Mouse (Mus musculus): ENCODE measurements around the gene Sox1.

Sox1 gene

DNA sequence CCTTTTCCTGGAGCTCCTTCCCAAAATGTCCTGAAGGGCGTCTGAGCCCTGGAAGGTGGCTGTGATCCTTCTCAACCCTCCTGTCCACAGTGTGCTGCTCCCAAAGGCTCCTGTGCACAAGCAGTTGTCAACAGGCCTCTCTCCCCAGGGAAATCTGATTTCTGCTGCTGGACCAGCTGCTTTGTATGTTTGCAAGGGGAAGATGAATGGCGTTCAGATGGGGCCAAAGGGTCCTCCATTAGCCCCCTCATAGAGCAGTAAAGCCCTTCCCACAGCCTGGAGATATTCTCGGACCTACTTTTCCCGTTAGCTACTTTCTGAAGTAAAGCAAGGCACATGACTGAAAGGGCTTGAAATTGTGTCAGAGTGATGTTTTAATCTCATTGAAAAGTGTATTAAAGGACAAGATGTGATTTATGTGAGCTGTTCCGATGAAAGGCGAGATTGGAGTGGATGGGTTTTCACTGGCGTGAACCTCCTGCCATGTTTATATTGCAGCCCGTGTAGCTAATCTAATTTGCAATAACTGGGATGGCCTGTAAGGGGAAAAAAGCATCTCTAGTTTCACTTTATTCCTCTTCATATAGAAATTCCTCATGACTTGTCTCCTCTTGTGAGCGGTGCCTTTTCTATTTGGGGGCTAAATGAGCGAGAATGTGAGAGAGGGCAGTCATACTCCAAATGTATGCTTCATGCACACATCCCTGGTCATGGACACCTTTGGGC is 6.5 kb upstream of the Sox1 start:
- no peak for ATAC-seq (ENCODE audit: insufficient number of reproducible peaks, low FRiP score, low TSS enrichment)

- no peak for ATAC-seq (ENCODE audit: insufficient number of reproducible peaks, low FRiP score, low TSS enrichment)
These were observed 6.0 kb upstream of the Sox1 start for GRCm38 (mm10) chr8:12389116-12389471.

DNA sequence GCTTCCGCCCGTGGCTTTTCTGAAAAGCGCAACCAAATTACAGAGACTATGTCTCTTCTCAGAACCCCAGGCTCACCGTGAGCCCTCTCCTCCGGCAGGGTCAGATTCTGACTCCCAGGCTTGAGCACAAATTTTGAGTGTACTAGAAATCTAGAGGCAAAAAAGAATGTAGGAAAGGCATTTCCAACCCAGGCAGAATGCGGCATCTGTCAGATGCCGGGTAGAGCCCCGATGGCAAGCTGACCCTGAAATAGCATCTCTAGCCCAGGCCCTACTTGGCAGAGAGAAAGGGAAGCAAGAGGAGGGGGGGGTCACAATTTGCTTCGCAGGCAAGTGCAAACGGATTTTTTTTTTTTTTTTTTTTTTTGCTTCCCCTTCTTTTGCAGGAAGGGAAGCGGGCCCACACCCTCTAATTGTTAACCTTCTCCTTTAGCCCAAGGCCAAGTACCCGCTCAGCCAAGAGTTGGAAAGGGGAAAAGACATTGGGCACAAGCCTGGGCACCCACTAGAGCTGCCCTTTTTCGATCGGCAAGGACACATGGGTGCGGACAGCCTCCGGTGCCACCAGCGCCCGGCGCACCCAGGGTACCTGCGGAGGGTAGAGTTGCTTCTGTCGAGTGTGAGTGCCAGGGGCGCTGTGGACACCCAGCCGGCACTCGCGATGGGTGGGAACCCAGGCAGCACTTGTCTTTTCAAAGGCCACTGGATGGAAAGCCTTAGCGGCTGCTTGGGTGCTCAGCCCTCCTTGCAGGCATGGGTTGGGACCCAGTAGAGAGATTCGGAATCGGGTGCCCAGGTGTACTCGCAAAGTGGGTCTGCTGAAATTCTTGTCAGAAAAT is 5.1 kb upstream of the Sox1 start:
- no peak for ATAC-seq (ENCODE audit: insufficient number of reproducible peaks, low FRiP score, low TSS enrichment)

- ATAC-seq (ENCODE audit: insufficient number of reproducible peaks, low FRiP score, low TSS enrichment), result no peak
These were observed 4.3 kb upstream of the Sox1 start for GRCm38 (mm10) chr8:12390640-12391365.

DNA sequence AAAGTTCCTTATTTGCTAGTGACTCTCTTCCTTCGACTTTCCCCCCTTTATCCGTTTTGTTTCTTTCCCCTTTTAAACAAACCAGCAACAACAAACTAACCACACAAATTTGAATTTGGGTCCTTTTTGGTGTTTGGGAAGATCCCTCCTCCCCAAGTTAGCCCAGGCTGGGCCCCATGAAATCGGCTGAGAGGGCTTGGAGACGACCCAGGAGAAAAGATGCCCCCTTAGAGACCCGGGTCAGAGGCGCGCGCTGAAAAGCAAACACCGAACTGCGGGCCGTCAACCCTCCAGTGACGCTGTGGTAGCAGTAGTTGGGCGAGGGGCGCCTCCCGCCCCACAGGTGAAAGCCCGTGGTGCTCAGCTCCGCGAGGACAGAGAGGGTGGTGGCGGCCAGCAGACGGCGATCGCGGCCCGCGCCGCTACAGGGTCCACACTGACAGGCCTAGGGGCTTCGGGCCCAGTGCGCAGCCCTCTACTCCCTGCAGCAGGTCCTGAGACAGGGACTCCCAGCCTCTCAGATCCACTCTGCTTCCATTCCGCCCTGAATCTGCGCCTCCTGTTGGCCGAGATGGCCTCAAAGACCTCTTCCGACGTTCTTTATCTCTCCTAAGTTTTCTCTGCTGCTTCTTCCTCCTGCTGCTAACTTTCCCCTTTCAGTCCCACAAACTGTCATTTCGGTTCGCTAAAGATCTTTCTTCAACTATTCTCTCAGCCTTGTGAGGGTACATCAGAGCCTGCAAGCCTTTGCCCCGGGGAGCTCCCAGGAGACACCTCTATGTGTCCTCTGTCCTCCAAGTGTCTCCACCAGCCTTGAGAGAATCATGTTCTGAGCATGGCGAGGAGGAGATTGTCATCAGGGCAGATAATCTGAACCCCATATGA is 3.5 kb upstream of the Sox1 start:
- no peak for ATAC-seq (ENCODE audit: insufficient number of reproducible peaks, low FRiP score, low TSS enrichment)

GRCm38 (mm10) chr8:12392801-12393200 is 2.3 kb upstream of the Sox1 start:
- ATAC-seq (ENCODE audit: insufficient number of reproducible peaks, low FRiP score, low TSS enrichment), result no peak

DNA sequence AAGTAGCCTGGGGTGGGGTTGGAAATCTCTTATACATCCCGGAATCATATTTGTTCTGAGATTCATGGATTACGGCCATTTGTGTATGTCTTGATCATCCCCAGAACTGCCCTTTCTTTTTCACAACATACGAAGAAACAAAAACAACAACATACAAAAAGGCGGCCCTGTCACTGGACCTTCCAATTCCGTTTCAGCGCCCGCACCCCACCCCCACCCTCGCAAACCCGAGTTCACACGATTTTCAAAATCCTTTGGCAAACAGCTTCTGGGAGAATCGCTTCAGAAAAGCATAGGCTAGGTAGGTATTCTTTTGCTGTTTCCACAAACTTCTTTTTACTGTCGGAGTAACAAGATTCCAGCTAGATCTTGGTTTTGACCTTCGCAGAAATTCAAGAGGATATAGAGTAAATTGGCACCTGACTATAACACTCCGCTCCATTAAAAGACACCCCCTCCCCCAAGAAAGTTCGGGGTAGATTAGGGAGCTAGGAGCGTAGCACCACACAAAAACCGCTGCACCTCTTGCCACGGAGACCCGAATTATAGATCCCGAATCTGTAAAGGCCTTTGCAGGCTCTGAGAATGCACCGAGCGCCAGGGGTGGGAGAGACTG is 602 bp upstream of the Sox1 start:
- ATAC-seq (ENCODE audit: insufficient number of reproducible peaks, low FRiP score, low TSS enrichment), result no peak

DNA sequence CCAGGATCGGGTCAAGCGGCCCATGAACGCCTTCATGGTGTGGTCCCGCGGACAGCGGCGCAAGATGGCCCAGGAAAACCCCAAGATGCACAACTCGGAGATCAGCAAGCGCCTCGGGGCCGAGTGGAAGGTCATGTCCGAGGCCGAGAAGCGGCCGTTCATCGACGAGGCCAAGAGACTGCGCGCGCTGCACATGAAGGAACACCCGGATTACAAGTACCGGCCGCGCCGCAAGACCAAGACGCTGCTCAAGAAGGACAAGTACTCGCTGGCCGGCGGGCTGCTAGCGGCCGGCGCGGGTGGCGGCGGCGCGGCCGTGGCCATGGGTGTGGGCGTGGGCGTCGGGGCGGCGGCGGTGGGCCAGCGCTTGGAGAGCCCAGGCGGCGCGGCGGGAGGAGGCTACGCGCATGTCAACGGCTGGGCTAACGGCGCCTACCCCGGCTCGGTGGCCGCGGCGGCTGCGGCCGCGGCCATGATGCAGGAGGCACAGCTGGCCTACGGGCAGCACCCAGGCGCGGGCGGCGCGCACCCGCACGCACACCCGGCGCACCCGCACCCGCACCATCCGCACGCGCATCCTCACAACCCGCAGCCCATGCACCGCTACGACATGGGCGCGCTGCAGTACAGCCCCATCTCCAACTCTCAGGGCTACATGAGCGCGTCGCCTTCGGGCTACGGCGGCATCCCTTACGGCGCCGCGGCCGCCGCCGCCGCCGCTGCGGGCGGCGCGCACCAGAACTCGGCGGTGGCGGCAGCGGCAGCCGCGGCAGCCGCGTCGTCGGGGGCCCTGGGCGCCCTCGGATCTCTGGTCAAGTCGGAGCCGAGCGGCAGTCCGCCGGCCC is 1.6 kb downstream of the Sox1 start:
- ATAC-seq (ENCODE audit: insufficient number of reproducible peaks, low FRiP score, low TSS enrichment), result no peak

DNA sequence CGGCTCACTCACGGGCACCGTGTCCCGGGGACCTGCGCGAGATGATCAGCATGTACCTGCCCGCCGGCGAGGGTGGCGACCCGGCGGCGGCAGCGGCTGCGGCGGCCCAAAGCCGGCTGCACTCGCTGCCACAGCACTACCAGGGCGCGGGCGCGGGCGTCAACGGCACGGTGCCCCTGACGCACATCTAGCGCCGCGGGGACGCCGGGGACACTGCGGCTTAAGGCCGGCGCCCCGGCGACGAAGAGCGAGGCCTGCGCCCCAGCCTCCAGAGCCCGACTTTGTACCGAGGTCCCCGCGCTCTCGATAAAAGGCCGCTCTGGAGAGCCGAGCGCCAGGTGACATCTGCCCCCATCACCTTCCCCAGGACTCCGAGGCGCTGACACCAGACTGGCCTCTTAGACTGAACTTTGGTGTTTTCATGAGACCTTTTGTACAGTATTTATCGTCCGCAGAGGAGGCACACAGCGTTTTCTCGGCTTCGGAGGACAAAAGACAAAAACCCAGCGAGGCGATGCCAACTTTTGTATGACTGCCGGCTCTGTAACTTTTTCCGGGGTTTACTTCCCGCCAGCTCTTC is 2.3 kb downstream of the Sox1 start:
- ATAC-seq (ENCODE audit: insufficient number of reproducible peaks, low FRiP score, low TSS enrichment), result no peak

DNA sequence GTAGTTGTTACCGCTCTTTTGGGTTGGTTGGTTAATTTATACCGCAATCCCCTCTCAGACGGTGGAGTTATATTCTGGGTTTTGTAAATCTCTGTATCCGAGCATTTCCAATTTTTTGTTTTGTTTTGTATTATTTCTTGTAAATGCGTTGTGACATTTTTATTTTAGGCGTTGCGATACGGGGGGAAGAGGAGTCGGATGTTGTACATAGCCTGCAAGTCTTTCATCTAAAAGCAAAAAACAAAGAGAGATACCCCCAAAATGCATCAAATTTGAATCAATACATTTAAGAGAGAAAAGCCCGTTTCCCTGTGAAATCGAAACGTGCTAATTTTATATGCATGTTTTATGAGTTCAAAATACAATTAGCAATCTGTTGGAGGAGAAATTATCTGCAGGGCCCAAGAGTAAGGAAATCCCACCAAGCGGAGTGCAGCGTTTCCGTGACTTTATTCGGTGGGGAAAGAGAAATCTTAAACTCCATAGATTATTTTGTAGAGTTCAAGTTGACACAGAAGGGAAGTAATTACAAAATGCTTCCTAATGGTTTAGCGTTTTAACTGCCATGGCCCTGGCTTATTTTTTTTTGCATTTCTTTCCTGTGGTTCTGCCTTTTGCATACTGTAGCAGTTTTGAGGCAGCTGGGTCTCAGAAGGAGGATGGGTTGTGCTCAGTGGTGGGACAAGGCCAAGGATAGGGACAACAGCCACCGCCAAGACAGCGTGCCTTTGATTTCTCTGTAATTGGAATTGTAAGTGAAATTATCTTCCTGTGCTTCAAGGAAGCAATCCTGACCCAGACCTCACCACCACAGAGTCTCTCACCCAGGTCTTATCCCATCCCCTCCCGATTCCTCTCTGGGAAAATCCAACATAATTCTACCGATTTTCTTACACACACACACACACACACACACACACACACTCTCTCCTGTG is 3.2 kb downstream of the Sox1 start:
- ATAC-seq (ENCODE audit: insufficient number of reproducible peaks, low FRiP score, low TSS enrichment), result no peak

DNA sequence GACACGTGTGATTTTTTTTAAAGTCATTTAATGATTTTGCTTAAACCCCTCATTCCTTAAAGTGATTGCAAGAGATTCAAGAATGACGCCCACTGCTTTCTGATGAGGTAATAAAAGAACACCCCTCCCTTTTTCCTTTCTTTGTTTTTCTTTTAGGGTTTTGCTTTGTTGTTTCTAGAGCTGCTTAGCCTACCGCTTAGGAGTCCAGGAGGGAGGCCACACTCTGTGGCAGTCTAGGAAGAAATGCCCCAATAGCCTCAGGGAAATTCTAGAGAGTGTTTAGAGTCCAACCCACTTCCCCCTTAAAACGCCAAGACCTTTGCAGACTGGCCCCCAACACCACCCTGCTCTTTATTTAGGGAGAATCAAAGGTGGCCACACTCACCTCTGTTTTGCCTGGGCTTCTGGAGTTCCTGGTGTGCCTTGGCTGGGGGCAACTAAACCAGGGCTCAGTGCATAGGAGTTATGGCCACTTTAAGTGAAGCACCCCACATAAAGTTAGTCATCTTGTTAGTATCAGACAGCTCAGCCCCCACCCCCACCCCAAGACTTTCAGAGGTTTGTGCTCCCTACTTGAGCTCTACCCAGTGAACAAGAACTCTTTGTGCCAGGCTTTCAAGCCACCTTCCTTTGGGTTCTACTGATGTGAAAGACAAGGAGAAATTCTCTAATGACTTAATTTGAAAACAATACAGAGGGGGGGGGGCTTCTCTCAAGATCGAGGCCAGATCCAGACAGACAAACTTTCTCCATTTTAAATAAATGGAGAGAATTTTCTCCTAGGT is 4.5 kb downstream of the Sox1 start:
- no peak for ATAC-seq (ENCODE audit: insufficient number of reproducible peaks, low FRiP score, low TSS enrichment)

- ATAC-seq (ENCODE audit: insufficient number of reproducible peaks, low FRiP score, low TSS enrichment), result no peak; the same call in 1 of the 2 replicates
These were observed 5.7 kb downstream of the Sox1 start for GRCm38 (mm10) chr8:12400611-12401390.

DNA sequence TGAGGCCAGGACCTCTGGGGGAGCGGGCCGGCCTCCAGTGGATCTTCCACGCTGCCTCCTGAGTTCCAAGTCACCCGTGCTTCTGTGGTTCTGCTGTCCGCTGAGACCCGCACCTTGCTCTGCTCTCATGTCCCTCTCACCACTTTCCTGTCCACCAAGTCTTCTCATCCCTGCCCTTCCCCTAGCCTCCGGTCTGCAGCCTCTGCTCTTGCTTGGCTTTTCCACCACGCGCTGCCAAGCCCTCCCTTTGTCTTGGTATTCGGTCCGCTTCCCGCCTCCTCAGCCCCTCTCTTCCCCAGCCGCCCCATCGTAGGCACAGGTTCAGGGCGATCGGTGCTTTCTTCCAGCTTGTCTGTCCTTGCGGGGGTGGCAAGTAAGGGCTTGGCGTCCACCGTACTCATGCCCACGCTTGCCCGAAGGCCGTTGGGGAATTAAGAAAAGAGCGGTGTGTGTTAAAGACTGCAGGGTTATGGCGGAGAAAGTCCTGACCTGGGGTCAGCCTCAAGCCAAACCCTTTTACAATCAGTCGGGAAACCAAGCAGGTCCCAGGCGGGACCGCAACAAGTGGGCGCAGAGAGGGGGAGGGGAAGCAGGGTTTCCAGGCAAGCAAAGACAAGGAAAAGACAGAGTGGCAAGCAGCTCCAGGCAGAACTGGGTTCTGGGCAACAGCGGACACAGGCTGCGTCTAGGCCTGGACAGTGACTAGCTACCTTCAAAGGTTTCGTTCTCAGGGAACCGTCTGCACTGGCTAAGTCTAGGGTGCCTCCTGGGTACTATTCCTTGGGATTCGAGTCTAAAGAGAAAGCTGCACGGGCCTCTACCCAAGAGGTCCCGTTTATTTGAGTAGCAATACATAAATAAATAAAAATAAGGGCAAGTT is 6.5 kb downstream of the Sox1 start:
- no peak for ATAC-seq (ENCODE audit: insufficient number of reproducible peaks, low FRiP score, low TSS enrichment)

DNA sequence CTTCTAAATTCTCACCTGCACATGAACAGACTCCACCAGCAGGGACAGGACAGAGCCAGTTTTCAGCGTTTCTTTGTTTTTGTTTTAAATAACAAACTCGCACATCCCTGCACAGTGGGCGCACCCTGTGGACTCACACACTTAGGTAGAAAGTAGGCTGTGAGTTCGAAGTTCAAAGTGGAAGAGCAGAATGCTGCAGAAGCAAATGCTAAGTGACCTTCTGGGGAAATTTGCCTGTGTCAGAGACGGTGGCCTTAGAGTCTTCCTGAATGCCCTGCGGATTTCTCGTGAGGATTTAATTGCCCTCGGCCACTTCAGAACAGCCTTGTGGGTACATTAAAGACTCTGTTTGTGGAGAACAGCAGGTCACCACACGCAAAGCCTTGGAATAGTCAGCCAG is 7.6 kb downstream of the Sox1 start:
- ATAC-seq (ENCODE audit: insufficient number of reproducible peaks, low FRiP score, low TSS enrichment), result no peak

DNA sequence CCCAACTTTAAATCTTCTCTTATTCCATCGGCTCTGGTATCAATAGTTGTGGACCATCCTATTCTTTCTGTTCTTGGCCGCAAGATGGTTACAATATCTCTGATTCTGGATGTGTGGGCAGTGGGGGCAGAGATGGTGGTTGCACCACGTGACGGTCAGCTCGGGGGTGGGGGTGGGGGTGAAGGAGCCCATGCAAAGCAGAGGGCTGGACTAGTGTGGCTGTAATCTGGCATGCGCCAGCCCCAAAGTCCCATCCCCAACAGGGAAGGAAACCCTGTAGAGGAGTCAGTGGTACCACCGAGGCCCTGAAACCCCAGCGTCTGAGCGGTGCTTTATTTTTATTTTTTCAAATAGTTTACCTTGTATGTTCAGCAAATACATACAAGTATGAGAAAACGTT is 12.9 kb downstream of the Sox1 start:
- ATAC-seq (ENCODE audit: insufficient number of reproducible peaks, low FRiP score, low TSS enrichment), result no peak

All from cerebellum, adult (tissue).